Mouse (Mus musculus): ENCODE results near the gene Tex28. TPM values are rescaled to one million over a fixed set of nuclear protein-coding genes. Genes with fewer than 3 reads are reported as not detected.

Gene Tex28
- total RNA-seq (2023) = not detected

GRCm38 (mm10) chrX:74167738-74168137, at the start of gene Tex28:
Gene Tex28 (minus strand): TSS chrX:74167838.

GRCm38 (mm10) chrX:74176959-74177358, 9.3 kb upstream of the Tex28 start, which contains the start of gene Tktl1:
Gene Tktl1 (plus strand): TSS chrX:74177259.

GRCm38 (mm10) chrX:74135263-74135662, 32.4 kb downstream of the Tex28 start, which contains the start of gene Mecp2:
Gene Mecp2 (minus strand): TSS chrX:74135363.

GRCm38 (mm10) chrX:74127164-74127563, 40.5 kb downstream of the Tex28 start, which contains the start of gene Opn1mw:
Gene Opn1mw (plus strand): TSS chrX:74127464.

Other genes starting within 250 kb of the Tex28 start
- gene Arhgap4, start 246.0 kb downstream of the Tex28 start, total RNA-seq (2023) = 100 to 1,000 TPM; 146 TPM
- gene Naa10, start 245.9 kb downstream of the Tex28 start, total RNA-seq (2023) = 10 to 100 TPM; 46.2 to 49.0 TPM
- 10 to 100 TPM; 68.8 to 76.7 TPM for gene Renbp, start 237.0 kb downstream of the Tex28 start, total RNA-seq (2023)
- 10 to 100 TPM; 86.7 to 89.0 TPM for gene Hcfc1, start 201.5 kb downstream of the Tex28 start, total RNA-seq (2023)
- 100 to 1,000 TPM; 131 to 140 TPM for gene Irak1, start 143.9 kb downstream of the Tex28 start, total RNA-seq (2023)
- gene Opn1mw, start 40.4 kb downstream of the Tex28 start, total RNA-seq (2023) = not detected
- gene Mecp2, start 32.5 kb downstream of the Tex28 start, total RNA-seq (2023) = 10 to 100 TPM; 42.6 to 44.5 TPM
- gene Tktl1, start 9.4 kb upstream of the Tex28 start, total RNA-seq (2023) = not detected
- 1,000 to 10,000 TPM; 1,568 to 1,591 TPM for gene Flna, start 82.0 kb upstream of the Tex28 start, total RNA-seq (2023)
- 10 to 100 TPM; 74.3 to 79.1 TPM for gene Emd, start 86.8 kb upstream of the Tex28 start, total RNA-seq (2023)
- 100 to 1,000 TPM; 714 to 836 TPM for gene Rpl10, start 103.0 kb upstream of the Tex28 start, total RNA-seq (2023)
- 10 to 100 TPM; 62.3 to 73.3 TPM for gene Taz, start 114.1 kb upstream of the Tex28 start, total RNA-seq (2023)
- 100 to 1,000 TPM in 1 of 2 experiments, 10 to 100 TPM in 1; 98.3 to 103 TPM for gene Dnase1l1, start 114.5 kb upstream of the Tex28 start, total RNA-seq (2023)
- gene Atp6ap1, start 129.3 kb upstream of the Tex28 start, total RNA-seq (2023) = 100 to 1,000 TPM; 263 to 299 TPM
- gene Gdi1, start 137.2 kb upstream of the Tex28 start, total RNA-seq (2023) = 100 to 1,000 TPM; 208 to 227 TPM
- gene Fam50a, start 145.2 kb upstream of the Tex28 start, total RNA-seq (2023) = 10 to 100 TPM; 71.4 to 76.9 TPM
- gene Plxna3, start 161.2 kb upstream of the Tex28 start, total RNA-seq (2023) = 1 to 10 TPM; 1.4 to 4.5 TPM
- gene Lage3, start 185.8 kb upstream of the Tex28 start, total RNA-seq (2023) = 10 to 100 TPM; 18.3 to 21.8 TPM
- gene Ubl4a, start 205.4 kb upstream of the Tex28 start, total RNA-seq (2023) = 10 to 100 TPM; 22.9 to 25.5 TPM
- 10 to 100 TPM; 19.6 to 23.9 TPM for gene Slc10a3, start 205.5 kb upstream of the Tex28 start, total RNA-seq (2023)
- 10 to 100 TPM; 16.6 to 20.0 TPM for gene Fam3a, start 225.4 kb upstream of the Tex28 start, total RNA-seq (2023)
- gene Ikbkg, start 225.5 kb upstream of the Tex28 start, total RNA-seq (2023) = 10 to 100 TPM; 30.0 to 30.5 TPM

Data from monocyte, adult 59 days (primary cell).